Mouse (Mus musculus): ENCODE data around the gene Gm17535. TPM values are rescaled to one million over a fixed set of nuclear protein-coding genes. Genes with fewer than 3 reads are reported as not detected.
"Not testable (repeated sequence)": the region's sequence is repeated elsewhere in the genome, so short reads cannot be mapped to it uniquely, and the experiment has no call there.

Gm17535 gene
- polyA plus RNA-seq, 1 experiment from 2014 or later: not detected

DNA sequence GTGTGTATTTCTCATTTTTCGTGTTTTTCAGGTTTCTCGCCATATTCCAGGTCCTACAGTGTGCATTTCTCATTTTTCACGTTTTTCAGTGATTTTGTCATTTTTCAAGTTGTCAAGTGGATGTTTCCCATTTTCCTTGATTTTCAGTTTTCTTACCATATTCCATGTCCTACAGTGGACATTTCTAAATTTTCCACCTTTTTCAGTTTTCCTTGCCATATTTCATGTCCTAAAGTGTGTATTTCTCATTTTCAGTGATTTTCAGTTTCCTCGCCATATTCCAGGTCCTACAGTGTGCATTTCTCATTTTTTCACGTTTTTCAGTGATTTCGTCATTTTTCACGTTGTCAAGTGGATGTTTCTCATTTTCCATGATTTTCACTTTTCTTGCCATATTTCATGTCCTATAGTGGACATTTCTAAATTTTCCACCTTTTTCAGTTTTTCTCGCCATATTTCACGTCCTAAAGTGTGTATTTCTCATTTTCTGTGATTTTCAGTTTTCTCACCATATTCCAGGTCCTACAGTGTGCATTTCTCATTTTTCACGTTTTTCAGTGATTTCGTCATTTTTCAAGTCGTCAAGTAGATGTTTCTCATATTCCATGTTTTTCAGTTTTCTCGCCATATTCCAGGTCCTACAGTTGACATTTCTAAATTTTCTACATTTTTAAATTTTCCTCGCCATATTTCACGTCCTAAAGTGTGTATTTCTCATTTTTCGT, 5.0 kb upstream of the Gm17535 start:
- WGBS: 63% methylated on average over 11 of the region's 16 CpGs
- not testable (repeated sequence) for ATAC-seq (ENCODE audit: insufficient number of reproducible peaks, insufficient read depth, low FRiP score, low read depth); H3K4me3 ChIP-seq (ENCODE audit: low read depth, low read length); H3K9me3 ChIP-seq (ENCODE audit: control insufficient read depth, low read depth, low read length); H3K27me3 ChIP-seq (ENCODE audit: control insufficient read depth, insufficient read depth, low read length); H3K4me2 ChIP-seq (replicated peaks; ENCODE audit: low read depth, low read length); H3K9ac ChIP-seq (replicated peaks; ENCODE audit: low read depth, low read length); H3K4me1 ChIP-seq (ENCODE audit: control insufficient read depth, insufficient read depth, low read length); H3K36me3 ChIP-seq (ENCODE audit: control insufficient read depth, insufficient read depth, low read length); H3K27ac ChIP-seq (ENCODE audit: low read length)

DNA sequence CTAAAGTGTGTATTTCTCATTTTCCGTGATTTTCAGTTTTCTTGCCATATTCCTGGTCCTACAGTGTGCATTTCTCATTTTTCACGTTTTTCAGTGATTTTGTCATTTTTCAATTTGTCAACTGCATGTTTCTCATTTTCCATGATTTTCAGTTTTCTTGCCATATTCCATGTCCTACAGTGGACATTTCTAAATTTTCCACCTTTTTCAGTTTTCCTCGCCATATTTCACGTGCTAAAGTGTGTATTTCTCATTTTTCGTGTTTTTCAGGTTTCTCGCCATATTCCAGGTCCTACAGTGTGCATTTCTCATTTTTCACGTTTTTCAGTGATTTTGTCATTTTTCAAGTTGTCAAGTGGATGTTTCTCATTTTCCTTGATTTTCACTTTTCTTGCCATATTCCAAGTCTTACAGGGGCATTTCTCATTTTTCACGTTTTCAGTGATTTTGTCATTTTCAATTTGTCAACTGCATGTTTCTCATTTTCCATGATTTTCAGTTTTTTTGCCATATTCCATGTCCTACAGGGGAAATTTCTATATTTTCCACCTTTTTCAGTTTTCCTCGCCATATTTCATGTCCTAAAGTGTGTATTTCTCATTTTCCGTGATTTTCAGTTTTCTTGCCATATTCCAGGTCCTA, 3.6 kb upstream of the Gm17535 start:
- not testable (repeated sequence) for H3K4me1 ChIP-seq (ENCODE audit: control insufficient read depth, insufficient read depth, low read length); H3K27ac ChIP-seq (ENCODE audit: low read length); H3K4me3 ChIP-seq (ENCODE audit: low read depth, low read length); H3K27me3 ChIP-seq (ENCODE audit: control insufficient read depth, insufficient read depth, low read length); H3K4me2 ChIP-seq (replicated peaks; ENCODE audit: low read depth, low read length); H3K9ac ChIP-seq (replicated peaks; ENCODE audit: low read depth, low read length); ATAC-seq (ENCODE audit: insufficient number of reproducible peaks, insufficient read depth, low FRiP score, low read depth); H3K9me3 ChIP-seq (ENCODE audit: control insufficient read depth, low read depth, low read length); H3K36me3 ChIP-seq (ENCODE audit: control insufficient read depth, insufficient read depth, low read length)
- 73% methylated on average over 2 of the region's 10 CpGs for WGBS

DNA sequence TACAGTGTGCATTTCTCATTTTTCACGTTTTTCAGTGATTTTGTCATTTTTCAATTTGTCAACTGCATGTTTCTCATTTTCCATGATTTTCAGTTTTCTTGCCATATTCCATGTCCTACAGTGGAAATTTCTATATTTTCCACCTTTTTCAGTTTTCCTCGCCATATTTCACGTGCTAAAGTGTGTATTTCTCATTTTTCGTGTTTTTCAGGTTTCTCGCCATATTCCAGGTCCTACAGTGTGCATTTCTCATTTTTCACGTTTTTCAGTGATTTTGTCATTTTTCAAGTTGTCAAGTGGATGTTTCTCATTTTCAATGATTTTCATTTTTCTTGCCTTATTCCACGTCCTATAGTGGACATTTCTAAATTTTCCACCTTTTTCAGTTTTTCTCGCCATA, 2.2 kb downstream of the Gm17535 start, which contains the start of gene Gm10715:
Gm10715 (plus strand) TSS at position 301 of the 400 bp plus-strand sequence.
- WGBS: 72% methylated on average over 6 of the region's 8 CpGs
- not testable (repeated sequence) for H3K27me3 ChIP-seq (ENCODE audit: control insufficient read depth, insufficient read depth, low read length); H3K9me3 ChIP-seq (ENCODE audit: control insufficient read depth, low read depth, low read length); H3K9ac ChIP-seq (replicated peaks; ENCODE audit: low read depth, low read length); H3K4me2 ChIP-seq (replicated peaks; ENCODE audit: low read depth, low read length); H3K4me1 ChIP-seq (ENCODE audit: control insufficient read depth, insufficient read depth, low read length); ATAC-seq (ENCODE audit: insufficient number of reproducible peaks, insufficient read depth, low FRiP score, low read depth); H3K4me3 ChIP-seq (ENCODE audit: low read depth, low read length); H3K36me3 ChIP-seq (ENCODE audit: control insufficient read depth, insufficient read depth, low read length); H3K27ac ChIP-seq (ENCODE audit: low read length)

DNA sequence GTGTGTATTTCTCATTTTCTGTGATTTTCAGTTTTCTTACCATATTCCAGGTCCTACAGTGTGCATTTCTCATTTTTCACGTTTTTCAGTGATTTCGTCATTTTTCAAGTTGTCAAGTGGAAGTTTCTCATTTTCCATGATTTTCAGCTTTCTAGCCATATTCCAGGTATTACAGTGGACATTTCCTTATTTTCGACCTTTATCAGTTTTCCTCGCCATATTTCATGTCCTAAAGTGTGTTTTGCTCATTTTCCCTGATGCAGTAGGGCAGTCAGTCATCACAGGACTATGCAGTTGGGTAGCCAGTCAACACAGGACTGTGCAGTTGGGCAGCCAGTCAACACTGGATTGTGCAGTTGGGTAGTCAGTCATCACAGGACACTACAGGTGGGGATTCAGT, 3.8 kb downstream of the Gm17535 start:
- H3K4me1 ChIP-seq (ENCODE audit: control insufficient read depth, insufficient read depth, low read length); H3K9me3 ChIP-seq (ENCODE audit: control insufficient read depth, low read depth, low read length); H3K36me3 ChIP-seq (ENCODE audit: control insufficient read depth, insufficient read depth, low read length); ATAC-seq (ENCODE audit: insufficient number of reproducible peaks, insufficient read depth, low FRiP score, low read depth); H3K4me2 ChIP-seq (replicated peaks; ENCODE audit: low read depth, low read length); H3K27me3 ChIP-seq (ENCODE audit: control insufficient read depth, insufficient read depth, low read length); H3K27ac ChIP-seq (ENCODE audit: low read length); H3K4me3 ChIP-seq (ENCODE audit: low read depth, low read length); H3K9ac ChIP-seq (replicated peaks; ENCODE audit: low read depth, low read length): not testable (repeated sequence)
- WGBS: 62% methylated on average over 4 of the region's 4 CpGs

Small RNAs within 50 kb of the gene (microRNA-seq; reads per million reads assigned to microRNA genes)
- not detected for gene Mir101c

Other genes starting within 250 kb of the Gm17535 start
- not detected in 2 replicates for gene Gm10722, start 33.7 kb upstream of the Gm17535 start, polyA plus RNA-seq (2014; fragmentation: Nextera tagmentation; extraction: Ambion mirVana)
- gene Gm11168, start 31.3 kb upstream of the Gm17535 start, polyA plus RNA-seq (2014; fragmentation: Nextera tagmentation; extraction: Ambion mirVana): not detected in 2 replicates
- not detected in 2 replicates for gene Gm10721, start 21.5 kb upstream of the Gm17535 start, polyA plus RNA-seq (2014; fragmentation: Nextera tagmentation; extraction: Ambion mirVana)
- not detected in 2 replicates for gene Gm10720, start 18.9 kb upstream of the Gm17535 start, polyA plus RNA-seq (2014; fragmentation: Nextera tagmentation; extraction: Ambion mirVana)
- 0.39 TPM in 1 of 2 replicates, not detected in the other for gene Gm10719, start 17.2 kb upstream of the Gm17535 start, polyA plus RNA-seq (2014; fragmentation: Nextera tagmentation; extraction: Ambion mirVana)
- gene Gm10718, start 11.1 kb upstream of the Gm17535 start, polyA plus RNA-seq (2014; fragmentation: Nextera tagmentation; extraction: Ambion mirVana): 0.45 and 1.1 TPM in 2 replicates
- 0.69 TPM in 1 of 2 replicates, not detected in the other for gene Gm10717, start 9.2 kb upstream of the Gm17535 start, polyA plus RNA-seq (2014; fragmentation: Nextera tagmentation; extraction: Ambion mirVana)
- gene Gm10715, start 2.3 kb downstream of the Gm17535 start, polyA plus RNA-seq (2014; fragmentation: Nextera tagmentation; extraction: Ambion mirVana): not detected in 2 replicates